Mouse (Mus musculus) spleen, adult 2 months (tissue): ENCODE results near the gene Rhoa.

ENCODE experiments used
- CTCF ChIP-seq: fragments of 200-500 bp; IDR thresholded peaks from 2 replicates; pipeline ENCODE4 v1.5.1; 2011; ENCODE audit warnings: mild to moderate bottlenecking, inconsistent platforms; ENCODE audit not compliant: insufficient read depth, insufficient read length, insufficient replicate concordance; ENCODE audit errors: extremely low read depth
- POLR2A ChIP-seq: fragments of 200-500 bp; IDR thresholded peaks from 2 replicates; pipeline ENCODE4 v1.6.1; 2011; ENCODE audit warnings: low read depth, low read length, inconsistent platforms

- TF ChIP-seq CTCF, result no peak
- no peak for TF ChIP-seq POLR2A
Measured at GRCm38 (mm10) chr9:108317572-108317971, 11.6 kb downstream of the Rhoa start.
